Mouse (Mus musculus): ENCODE results near the gene Mta3. TPM values are rescaled to one million over a fixed set of nuclear protein-coding genes. Genes with fewer than 3 reads are reported as not detected.
"Not testable (repeated sequence)": the region's sequence is repeated elsewhere in the genome, so short reads cannot be mapped to it uniquely, and the experiment has no call there.

Mta3 gene
- polyA plus RNA-seq, 1 experiment = 25.7 TPM

DNA sequence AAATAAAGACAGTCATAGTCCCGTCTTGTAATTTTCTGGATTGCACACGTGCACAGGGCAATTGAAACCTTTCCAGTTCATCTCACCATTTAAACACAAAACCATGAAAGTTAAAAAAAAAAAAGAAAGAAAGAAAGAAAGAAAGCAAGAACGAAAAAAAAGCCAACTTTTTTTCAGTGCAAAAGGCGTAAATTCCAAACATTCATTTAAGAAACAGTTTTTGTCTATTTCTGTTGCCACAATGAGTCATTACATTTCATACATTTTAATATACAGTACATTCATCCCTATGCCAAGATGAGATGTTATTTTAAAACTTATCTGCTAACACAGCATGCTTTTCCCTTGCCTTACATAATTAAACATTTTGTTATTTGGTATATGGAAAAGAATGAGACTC lies 153.7 kb downstream of the Mta3 start:
- no peaks in the 10 kb centered on the region for H3K79me2 ChIP-seq (ENCODE audit: control insufficient read depth, insufficient read depth)
- H3K4me3 ChIP-seq (ENCODE audit: insufficient read depth, poor library complexity, severe bottlenecking) = no peak overlapping the region
- no peaks in the 10 kb centered on the region for H3K27me3 ChIP-seq (ENCODE audit: control insufficient read depth, insufficient read depth, insufficient read length)
- H3K36me3 ChIP-seq (ENCODE audit: control insufficient read depth, insufficient read depth) = no peaks in the 10 kb centered on the region
- H3K79me3 ChIP-seq (ENCODE audit: low read depth) = no peaks in the 10 kb centered on the region
- no peak for TF ChIP-seq MAX (IDR thresholded peaks at IDR 0.05)
- no peak for TF ChIP-seq MYOD1 (IDR thresholded peaks at IDR 0.05; ENCODE audit: control insufficient read depth, insufficient read length, low read depth)
- no peak for TF ChIP-seq CTCF (IDR thresholded peaks at IDR 0.05; ENCODE audit: control insufficient read depth, insufficient read depth, insufficient read length)
- no peak overlapping the region for H3ac ChIP-seq (ENCODE audit: control insufficient read depth, insufficient read length, low read depth)

- H3K79me2 ChIP-seq (ENCODE audit: control insufficient read depth, insufficient read depth) = no peaks in the 10 kb centered on the region
- no peak overlapping the region for H3K4me3 ChIP-seq (ENCODE audit: insufficient read depth, poor library complexity, severe bottlenecking)
- no peaks in the 10 kb centered on the region for H3K27me3 ChIP-seq (ENCODE audit: control insufficient read depth, insufficient read depth, insufficient read length)
- TF ChIP-seq MYOD1 (IDR thresholded peaks at IDR 0.05; ENCODE audit: control insufficient read depth, insufficient read length, low read depth) (no peak), USF1 (IDR thresholded peaks at IDR 0.05; ENCODE audit: low read depth) (no peak), CTCF (IDR thresholded peaks at IDR 0.05; ENCODE audit: control insufficient read depth, insufficient read depth, insufficient read length) (no peak), CEBPB (IDR thresholded peaks at IDR 0.05; ENCODE audit: low read depth) (no peak), MYOG (IDR thresholded peaks at IDR 0.05; ENCODE audit: control insufficient read depth, extremely low read depth, insufficient read length) (no peak), MAX (IDR thresholded peaks at IDR 0.05) (no peak), FOSL1 (IDR thresholded peaks at IDR 0.05; ENCODE audit: insufficient read depth, low read length, poor library complexity, severe bottlenecking) (no peak)
- H3K36me3 ChIP-seq (ENCODE audit: control insufficient read depth, insufficient read depth) = no peaks in the 10 kb centered on the region
- H3ac ChIP-seq (ENCODE audit: control insufficient read depth, insufficient read length, low read depth) = no peak overlapping the region
- H3K79me3 ChIP-seq (ENCODE audit: low read depth) = no peaks in the 10 kb centered on the region
Observed at GRCm38 (mm10) chr17:83860224-83860623, 154.3 kb downstream of the Mta3 start.

DNA sequence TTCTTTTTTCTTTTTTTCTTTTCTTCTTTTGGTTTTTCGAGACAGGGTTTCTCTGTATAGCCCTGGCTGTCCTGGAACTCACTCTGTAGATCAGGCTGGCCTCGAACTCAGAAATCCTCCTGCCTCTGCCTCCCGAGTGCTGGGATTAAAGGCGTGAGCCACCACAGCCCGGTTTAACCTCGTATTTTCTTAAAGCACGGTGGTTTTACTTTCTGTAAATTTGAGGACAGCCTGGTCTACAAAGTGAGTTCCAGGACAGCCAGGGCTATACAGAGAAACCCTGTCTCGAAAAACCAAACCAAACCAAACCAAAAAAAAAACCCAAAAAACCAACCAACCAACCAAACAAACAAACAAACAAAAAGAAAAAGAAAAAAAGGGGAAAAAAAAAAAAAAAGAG lies 155.0 kb downstream of the Mta3 start:
- H3K36me3 ChIP-seq (ENCODE audit: control insufficient read depth, insufficient read depth); H3K27me3 ChIP-seq (ENCODE audit: control insufficient read depth, insufficient read depth, insufficient read length): not testable (repeated sequence)

GRCm38 (mm10) chr17:83861444-83862133 lies 155.6 kb downstream of the Mta3 start:
- TF ChIP-seq CTCF (IDR thresholded peaks at IDR 0.05; ENCODE audit: control insufficient read depth, insufficient read depth, insufficient read length) = no peak
- no peak for TF ChIP-seq FOSL1 (IDR thresholded peaks at IDR 0.05; ENCODE audit: insufficient read depth, low read length, poor library complexity, severe bottlenecking)
- TF ChIP-seq USF1 (IDR thresholded peaks at IDR 0.05; ENCODE audit: low read depth) = peak; percentile 8
- no peak for TF ChIP-seq MYOG (IDR thresholded peaks at IDR 0.05; ENCODE audit: control insufficient read depth, extremely low read depth, insufficient read length)
- TF ChIP-seq MYOD1 (IDR thresholded peaks at IDR 0.05; ENCODE audit: control insufficient read depth, insufficient read length, low read depth) = peak; percentile 15
- TF ChIP-seq MAX (IDR thresholded peaks at IDR 0.05) = no peak
- TF ChIP-seq CEBPB (IDR thresholded peaks at IDR 0.05; ENCODE audit: low read depth) = peak; percentile 83

More for the DNA sequence above, 155.0 kb downstream of the Mta3 start:
- H3K79me2 ChIP-seq (ENCODE audit: control insufficient read depth, insufficient read depth); H3K79me3 ChIP-seq (ENCODE audit: low read depth); H3ac ChIP-seq (ENCODE audit: control insufficient read depth, insufficient read length, low read depth): not testable (repeated sequence)
- H3K4me3 ChIP-seq (ENCODE audit: insufficient read depth, poor library complexity, severe bottlenecking) = peak overlapping the region; percentile 57

GRCm38 (mm10) chr17:83862134-83862881 lies 156.3 kb downstream of the Mta3 start:
- H3ac ChIP-seq (ENCODE audit: control insufficient read depth, insufficient read length, low read depth) = peak overlapping the region; percentile 82
- TF ChIP-seq USF1 (IDR thresholded peaks at IDR 0.05; ENCODE audit: low read depth) = no peak
- no peak for TF ChIP-seq CTCF (IDR thresholded peaks at IDR 0.05; ENCODE audit: control insufficient read depth, insufficient read depth, insufficient read length)
- TF ChIP-seq MYOD1 (IDR thresholded peaks at IDR 0.05; ENCODE audit: control insufficient read depth, insufficient read length, low read depth) = no peak
- TF ChIP-seq CEBPB (IDR thresholded peaks at IDR 0.05; ENCODE audit: low read depth) = no peak
- no peak for TF ChIP-seq MAX (IDR thresholded peaks at IDR 0.05)
- TF ChIP-seq FOSL1 (IDR thresholded peaks at IDR 0.05; ENCODE audit: insufficient read depth, low read length, poor library complexity, severe bottlenecking) = no peak
- no peak for TF ChIP-seq MYOG (IDR thresholded peaks at IDR 0.05; ENCODE audit: control insufficient read depth, extremely low read depth, insufficient read length)
- peak overlapping the region; percentile 57 for H3K4me3 ChIP-seq (ENCODE audit: insufficient read depth, poor library complexity, severe bottlenecking)
- H3K27me3 ChIP-seq (ENCODE audit: control insufficient read depth, insufficient read depth, insufficient read length) = no peaks in the 10 kb centered on the region
- H3K36me3 ChIP-seq (ENCODE audit: control insufficient read depth, insufficient read depth) = no peaks in the 10 kb centered on the region
- H3K79me2 ChIP-seq (ENCODE audit: control insufficient read depth, insufficient read depth) = no peaks in the 10 kb centered on the region
- no peaks in the 10 kb centered on the region for H3K79me3 ChIP-seq (ENCODE audit: low read depth)

More at GRCm38 (mm10) chr17:83861444-83862133, 155.6 kb downstream of the Mta3 start:
- H3K4me3 ChIP-seq (ENCODE audit: insufficient read depth, poor library complexity, severe bottlenecking) = peak overlapping the region; percentile 57
- no peaks in the 10 kb centered on the region for H3K79me3 ChIP-seq (ENCODE audit: low read depth)
- H3K27me3 ChIP-seq (ENCODE audit: control insufficient read depth, insufficient read depth, insufficient read length) = no peaks in the 10 kb centered on the region
- H3ac ChIP-seq (ENCODE audit: control insufficient read depth, insufficient read length, low read depth) = peak overlapping the region; percentile 97
- H3K79me2 ChIP-seq (ENCODE audit: control insufficient read depth, insufficient read depth) = no peaks in the 10 kb centered on the region
- no peaks in the 10 kb centered on the region for H3K36me3 ChIP-seq (ENCODE audit: control insufficient read depth, insufficient read depth)

- H3K79me3 ChIP-seq (ENCODE audit: low read depth) = no peaks in the 10 kb centered on the region
- no peaks in the 10 kb centered on the region for H3K27me3 ChIP-seq (ENCODE audit: control insufficient read depth, insufficient read depth, insufficient read length)
- TF ChIP-seq MYOD1 (IDR thresholded peaks at IDR 0.05; ENCODE audit: control insufficient read depth, insufficient read length, low read depth) (no peak), CTCF (IDR thresholded peaks at IDR 0.05; ENCODE audit: control insufficient read depth, insufficient read depth, insufficient read length) (no peak), MYOG (IDR thresholded peaks at IDR 0.05; ENCODE audit: control insufficient read depth, extremely low read depth, insufficient read length) (no peak), FOSL1 (IDR thresholded peaks at IDR 0.05; ENCODE audit: insufficient read depth, low read length, poor library complexity, severe bottlenecking) (no peak), USF1 (IDR thresholded peaks at IDR 0.05; ENCODE audit: low read depth) (no peak), CEBPB (IDR thresholded peaks at IDR 0.05; ENCODE audit: low read depth) (no peak), MAX (IDR thresholded peaks at IDR 0.05) (no peak)
- no peaks in the 10 kb centered on the region for H3K36me3 ChIP-seq (ENCODE audit: control insufficient read depth, insufficient read depth)
- H3K79me2 ChIP-seq (ENCODE audit: control insufficient read depth, insufficient read depth) = no peaks in the 10 kb centered on the region
- no peak overlapping the region for H3K4me3 ChIP-seq (ENCODE audit: insufficient read depth, poor library complexity, severe bottlenecking)
- no peak overlapping the region for H3ac ChIP-seq (ENCODE audit: control insufficient read depth, insufficient read length, low read depth)
Observed at GRCm38 (mm10) chr17:83865366-83865765, 159.4 kb downstream of the Mta3 start.

All from C2C12 (cell line).